Mouse (Mus musculus): Measurements from ENCODE around the gene Slc26a9.

DNA sequence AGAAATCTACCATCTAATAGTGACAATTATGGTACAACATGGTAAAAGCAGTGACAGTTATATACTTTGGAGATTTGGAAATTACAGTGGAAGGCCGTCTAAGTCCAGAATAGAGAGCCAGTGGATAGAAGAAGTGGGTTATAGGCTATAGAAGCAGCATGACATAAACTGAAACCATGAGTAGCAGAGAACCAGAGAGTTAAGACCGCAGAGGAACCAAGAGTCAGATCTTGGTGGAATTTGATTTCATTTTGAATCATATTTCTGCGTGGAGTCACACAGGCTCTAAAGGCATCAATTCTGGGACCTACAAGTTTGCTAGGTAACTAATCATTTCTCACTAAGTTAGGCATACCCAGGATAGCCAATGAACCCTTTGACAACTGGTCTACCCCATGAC, 45.1 kb upstream of the Slc26a9 start:
- TF ChIP-seq CTCF (IDR thresholded peaks at IDR 0.05; ENCODE audit: low read depth, low read length) = no peak
- TF ChIP-seq POLR2A (IDR thresholded peaks at IDR 0.05; ENCODE audit: extremely low read depth, insufficient read depth, low read length) = no peak
